Mouse (Mus musculus) intestine, postnatal 0 days (tissue): ENCODE measurements around the gene E130218I03Rik. TPM values are rescaled to one million over a fixed set of nuclear protein-coding genes. Genes with fewer than 3 reads are reported as not detected.
A peak's percentile ranks its signal among the peaks of the same experiment; 100 is the strongest.
"Not testable (repeated sequence)": the region's sequence is repeated elsewhere in the genome, so short reads cannot be mapped to it uniquely, and the experiment has no call there.

Experiments used
- ATAC-seq: fragments of 200-750 bp; cut with Nextera tagmentation; 2 replicates; pipeline ENCODE4 v1.8.0; 2017; ENCODE audit warnings: mild to moderate bottlenecking, moderate TSS enrichment, moderate library complexity
- H3K27ac ChIP-seq: fragments of 300-500 bp; sonication (generic); 2 replicates; pipeline ENCODE4 v1.5.1; 2014; ENCODE audit warnings: mild to moderate bottlenecking, low read depth, low read length, moderate library complexity
- H3K27me3 ChIP-seq: fragments of 300-500 bp; sonication (generic); replicated peaks from 2 replicates; pipeline ENCODE4 v1.6.1; 2014; ENCODE audit warnings: low read length, mixed read lengths; ENCODE audit not compliant: control insufficient read depth, insufficient read depth
- H3K36me3 ChIP-seq: fragments of 300-500 bp; sonication (generic); 2 replicates; pipeline ENCODE4 v1.6.1; 2014; ENCODE audit warnings: mild to moderate bottlenecking, moderate library complexity; ENCODE audit not compliant: control insufficient read depth, insufficient read depth
- H3K4me1 ChIP-seq: fragments of 300-500 bp; sonication (generic); replicated peaks from 2 replicates; pipeline ENCODE4 v1.6.1; 2014; ENCODE audit warnings: antibody characterized with exemption, low read length, mixed read lengths; ENCODE audit not compliant: control insufficient read depth, insufficient read depth
- H3K4me2 ChIP-seq: fragments of 300-500 bp; sonication (generic); replicated peaks from 2 replicates; pipeline ENCODE4 v1.6.1; 2014; ENCODE audit warnings: low read depth, mild to moderate bottlenecking, moderate library complexity
- H3K4me3 ChIP-seq: fragments of 300-500 bp; sonication (generic); 2 replicates; pipeline ENCODE4 v1.5.1; 2014; ENCODE audit warnings: low read depth, low read length
- H3K9ac ChIP-seq: fragments of 300-500 bp; sonication (generic); 2 replicates; pipeline ENCODE4 v1.6.1; 2014; ENCODE audit warnings: mild to moderate bottlenecking, low read depth, low read length
- H3K9me3 ChIP-seq: fragments of 300-500 bp; sonication (generic); 2 replicates; pipeline ENCODE4 v1.6.1; 2016; ENCODE audit warnings: mixed run types; ENCODE audit not compliant: control insufficient read depth
- CTCF ChIP-seq: sonication (generic); IDR thresholded peaks from 2 replicates; pipeline ENCODE4 v1.5.1; 2016; ENCODE audit warnings: low read depth, mild to moderate bottlenecking, control low read depth, antibody characterized with exemption, moderate library complexity
- WGBS: fragments of 180-500 bp; shearing (Covaris S2); extraction: QIAGEN DNeasy Blood & Tissue Kit; methylation state at CpG from one replicate; pipeline ENCODE4 v1.1.7; 2014; 5-methylcytosine and 5-hydroxymethylcytosine counted together
- polyA plus RNA-seq: library from polyadenylated mRNA; unstranded; fragments of >200 nt; fragmentation: Nextera tagmentation; extraction: Ambion mirVana; gene quantifications from 2 replicates; pipeline ENCODE4 v1.2.1, GENCODE M21; 2015

Gene E130218I03Rik
- polyA plus RNA-seq, 1 experiment from 2014 or later, result 0.46 TPM

DNA sequence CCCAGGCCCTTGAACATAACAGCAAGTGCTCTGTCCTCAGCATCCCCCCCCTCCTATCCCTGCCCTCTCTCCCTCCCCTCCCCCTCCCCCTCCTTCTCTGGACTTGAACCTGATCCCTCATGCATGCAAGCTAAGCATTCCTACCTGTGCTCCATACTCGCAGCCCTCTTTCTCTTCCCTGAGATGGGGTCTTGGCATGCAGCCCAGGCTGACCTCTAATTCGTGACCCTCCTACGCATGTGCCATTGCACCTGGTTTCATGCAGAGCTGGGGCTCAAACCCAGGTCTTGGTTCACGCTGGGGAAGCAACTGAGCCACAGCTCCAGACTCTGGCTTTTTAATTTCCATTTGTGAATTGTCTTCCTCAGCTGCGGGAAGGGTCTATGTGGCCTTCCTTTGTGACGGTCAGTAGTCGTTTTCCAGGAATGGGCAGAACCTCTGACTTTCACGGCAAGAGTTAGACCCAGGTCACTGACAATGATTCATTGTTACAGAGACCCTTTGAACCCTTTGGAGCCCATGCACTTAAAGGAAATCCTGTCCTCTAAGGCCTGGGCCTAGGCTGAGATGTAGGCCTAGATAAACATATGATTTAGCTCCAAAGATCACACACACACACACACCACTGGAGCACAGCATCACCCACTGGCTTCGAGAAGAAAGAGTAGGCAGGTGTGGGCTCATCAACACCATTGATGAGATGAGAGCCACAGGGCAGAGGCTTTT lies 22.6 kb downstream of the E130218I03Rik start:
- no peak for ATAC-seq
- Histone ChIP-seq H3K4me3 (no peak overlapping the region), H3K4me2 (no peak overlapping the region), H3K9me3 (peaks cover 4% of the 10 kb centered on the region; the same call in 1 of the 2 replicates), H3K4me1 (0 out of 2 replicates have a peak, but pooled peaks cover 6% of the 10 kb centered on the region), H3K9ac (no peak overlapping the region), H3K27ac (no peak overlapping the region), H3K36me3 (no peaks in the 10 kb centered on the region), H3K27me3 (no peaks in the 10 kb centered on the region)
- WGBS, result 69% methylated on average over 9 of the region's 9 CpGs
- 0 out of 2 replicates have a peak, but pooled peaks have one; percentile 16 for TF ChIP-seq CTCF

DNA sequence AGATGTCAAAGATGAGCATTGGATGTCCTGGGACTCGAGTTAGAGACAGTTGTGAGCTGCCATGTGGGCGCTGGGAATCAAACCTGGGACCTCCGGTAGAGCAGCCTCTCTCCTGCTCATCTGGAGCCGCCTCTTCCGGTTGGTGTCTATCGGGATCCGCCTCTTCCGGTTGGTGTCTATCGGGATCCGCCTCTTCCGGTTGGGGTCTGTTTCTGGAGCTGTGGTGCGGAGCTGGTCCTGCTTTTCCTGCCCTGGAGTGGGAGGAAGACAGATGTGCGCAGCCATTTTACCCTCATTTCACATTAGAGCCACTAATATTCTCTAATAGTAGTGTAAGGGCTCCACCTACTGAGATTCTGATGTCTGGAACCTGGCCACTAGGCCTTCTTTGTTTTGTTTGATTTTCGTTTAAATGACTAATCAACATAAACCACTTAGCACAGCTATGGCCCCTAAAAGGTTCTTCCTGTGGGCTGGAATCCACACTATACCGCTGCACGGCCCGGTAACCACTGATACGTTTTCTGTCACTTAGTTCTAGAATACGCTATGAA lies 24.7 kb downstream of the E130218I03Rik start:
- Histone ChIP-seq H3K27ac (no peak overlapping the region), H3K4me3 (no peak overlapping the region), H3K4me1 (0 out of 2 replicates have a peak, but pooled peaks cover 6% of the 10 kb centered on the region), H3K9me3 (peaks cover 4% of the 10 kb centered on the region; the same call in 1 of the 2 replicates), H3K4me2 (no peak overlapping the region), H3K9ac (no peak overlapping the region), H3K27me3 (no peaks in the 10 kb centered on the region), H3K36me3 (no peaks in the 10 kb centered on the region)
- ATAC-seq, result no peak
- peak; percentile 24; the same call in 1 of the 2 replicates for TF ChIP-seq CTCF
- WGBS, result 83% methylated on average over 19 of the region's 19 CpGs

DNA sequence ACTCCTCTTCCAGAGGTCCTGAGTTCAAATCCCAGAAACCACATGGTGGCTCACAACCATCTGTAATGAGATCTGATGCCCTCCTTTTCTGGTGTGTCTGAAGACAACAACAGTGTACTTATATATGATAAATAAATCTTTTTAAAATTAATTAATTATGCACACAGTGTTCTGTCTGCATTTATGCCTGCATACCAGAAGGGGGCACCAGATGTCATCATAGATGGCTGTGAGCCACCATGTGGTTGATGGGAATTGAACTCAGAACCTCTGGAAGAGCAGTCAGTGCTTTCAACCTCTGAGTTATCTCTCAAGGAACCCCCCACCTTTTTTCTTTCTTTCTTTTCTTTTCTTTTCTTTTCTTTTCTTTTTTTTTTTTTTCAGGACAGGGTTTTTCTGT lies 26.2 kb downstream of the E130218I03Rik start:
- not testable (repeated sequence) for H3K4me1 ChIP-seq, H3K9ac ChIP-seq, H3K36me3 ChIP-seq, H3K27me3 ChIP-seq, H3K4me2 ChIP-seq, H3K9me3 ChIP-seq, ATAC-seq, H3K27ac ChIP-seq, H3K4me3 ChIP-seq
- peak; percentile 58 for TF ChIP-seq CTCF

DNA sequence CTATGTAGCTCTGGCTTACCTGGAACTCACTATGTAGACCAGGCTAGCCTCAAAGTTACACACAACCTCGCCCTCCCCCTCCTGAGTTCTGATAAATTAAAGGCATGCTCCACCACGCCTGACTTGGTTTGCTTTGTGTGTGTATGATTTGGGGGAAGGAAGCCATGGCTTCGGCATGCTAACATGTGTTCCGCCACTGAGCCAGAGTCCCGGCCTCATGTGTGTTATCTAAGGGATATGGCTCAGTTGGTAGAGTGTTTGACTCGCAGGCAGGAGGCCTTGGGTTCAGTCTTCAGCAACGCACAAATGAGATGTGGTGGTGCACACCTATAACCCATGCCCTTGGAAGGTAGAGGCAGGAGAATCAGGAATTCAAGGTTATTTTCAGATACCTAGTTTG lies 28.5 kb downstream of the E130218I03Rik start:
- Histone ChIP-seq H3K27ac (no peak overlapping the region), H3K4me1 (0 out of 2 replicates have a peak, but pooled peaks cover 6% of the 10 kb centered on the region), H3K36me3 (peaks cover 8% of the 10 kb centered on the region), H3K4me3 (no peak overlapping the region), H3K4me2 (no peak overlapping the region), H3K9ac (no peak overlapping the region), H3K9me3 (no peaks in the 10 kb centered on the region), H3K27me3 (no peaks in the 10 kb centered on the region)
- 86% methylated on average over 7 of the region's 7 CpGs for WGBS
- TF ChIP-seq CTCF, result no peak
- no peak for ATAC-seq

DNA sequence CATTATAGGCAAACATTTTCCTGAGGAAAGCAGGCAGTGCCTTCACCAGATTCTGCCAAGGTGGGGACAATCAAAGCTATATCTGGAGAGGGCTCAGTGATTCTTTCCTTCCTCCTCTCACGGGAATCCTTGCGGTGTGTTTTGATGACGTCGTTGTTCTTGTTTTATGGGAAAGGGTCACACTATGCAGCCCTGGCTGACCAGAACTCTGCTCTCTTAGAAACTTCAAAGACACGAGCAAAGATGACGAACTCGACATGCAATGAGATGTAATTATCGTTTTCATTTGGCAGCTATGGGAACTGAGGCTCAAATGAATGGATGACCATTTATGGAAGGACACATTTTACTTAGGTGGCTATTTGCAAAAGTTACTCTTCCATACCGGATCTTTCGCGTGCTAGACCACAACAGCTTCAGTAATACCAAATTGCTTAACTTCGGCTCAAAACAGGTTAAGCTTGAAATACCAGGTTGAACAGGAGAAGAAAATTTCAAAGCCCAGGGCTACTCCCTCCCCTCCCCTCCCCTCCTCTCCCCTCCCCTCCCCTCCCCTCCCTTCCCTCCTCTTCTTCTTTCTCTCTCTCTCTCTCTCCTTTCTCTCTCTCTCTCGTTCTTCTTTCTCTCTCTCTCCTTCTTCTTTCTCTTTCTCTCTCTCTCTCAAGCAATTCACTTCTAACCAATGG lies 29.4 kb downstream of the E130218I03Rik start:
- Histone ChIP-seq H3K4me3 (peak overlapping the region; percentile 13), H3K4me2 (peak overlapping the region; percentile 52)

More for the DNA sequence above, 29.4 kb downstream of the E130218I03Rik start:
- Histone ChIP-seq H3K27ac (no peak overlapping the region), H3K27me3 (no peaks in the 10 kb centered on the region), H3K9ac (peak overlapping the region; percentile 13; the same call in 1 of the 2 replicates), H3K9me3 (no peaks in the 10 kb centered on the region), H3K36me3 (peaks cover 15% of the 10 kb centered on the region), H3K4me1 (0 out of 2 replicates have a peak, but pooled peaks cover 6% of the 10 kb centered on the region)
- 13% methylated on average over 12 of the region's 13 CpGs for WGBS
- no peak for TF ChIP-seq CTCF
- ATAC-seq, result 0 out of 2 replicates have a peak, but pooled peaks have one; percentile 25
